Mouse (Mus musculus): Measurements from ENCODE around the gene Hspa4l. TPM values are rescaled to one million over a fixed set of nuclear protein-coding genes. Genes with fewer than 3 reads are reported as not detected.

Gene Hspa4l
- polyA plus RNA-seq, 1 experiment, result 21.3 TPM

GRCm38 (mm10) chr3:40745661-40746547 lies 1.6 kb downstream of the Hspa4l start:
- Histone ChIP-seq H3K4me1 (ENCODE audit: control insufficient read depth, insufficient read depth, low read length) (no peaks in the 10 kb centered on the region), H3K27ac (ENCODE audit: insufficient read depth, low read depth, low read length) (peak overlapping the region; percentile 56), H3K4me3 (ENCODE audit: insufficient read depth, low read length) (peak overlapping the region; percentile 97)
- TF ChIP-seq CTCF (IDR thresholded peaks at IDR 0.05; ENCODE audit: low read depth, low read length) (no peak), POLR2A (IDR thresholded peaks at IDR 0.05; ENCODE audit: borderline replicate concordance, low read depth, low read length) (no peak)

GRCm38 (mm10) chr3:40760746-40761145 lies 16.5 kb downstream of the Hspa4l start:
- no peak overlapping the region for H3K27ac ChIP-seq (ENCODE audit: insufficient read depth, low read depth, low read length)
- no peaks in the 10 kb centered on the region for H3K4me1 ChIP-seq (ENCODE audit: control insufficient read depth, insufficient read depth, low read length)
- TF ChIP-seq POLR2A (IDR thresholded peaks at IDR 0.05; ENCODE audit: borderline replicate concordance, low read depth, low read length), result no peak
- no peak for TF ChIP-seq CTCF (IDR thresholded peaks at IDR 0.05; ENCODE audit: low read depth, low read length)
- H3K4me3 ChIP-seq (ENCODE audit: insufficient read depth, low read length), result no peak overlapping the region

- no peak overlapping the region for H3K4me3 ChIP-seq (ENCODE audit: insufficient read depth, low read length)
- H3K27ac ChIP-seq (ENCODE audit: insufficient read depth, low read depth, low read length), result no peak overlapping the region
- H3K4me1 ChIP-seq (ENCODE audit: control insufficient read depth, insufficient read depth, low read length), result no peaks in the 10 kb centered on the region
Measured at GRCm38 (mm10) chr3:40761312-40761711, 17.0 kb downstream of the Hspa4l start.

GRCm38 (mm10) chr3:40793783-40794182 lies 49.5 kb downstream of the Hspa4l start:
- H3K4me1 ChIP-seq (ENCODE audit: control insufficient read depth, insufficient read depth, low read length), result peaks cover 6% of the 10 kb centered on the region; the same call in 1 of the 2 replicates
- TF ChIP-seq CTCF (IDR thresholded peaks at IDR 0.05; ENCODE audit: low read depth, low read length) (no peak), POLR2A (IDR thresholded peaks at IDR 0.05; ENCODE audit: borderline replicate concordance, low read depth, low read length) (no peak)
- H3K27ac ChIP-seq (ENCODE audit: insufficient read depth, low read depth, low read length), result no peak overlapping the region
- no peak overlapping the region for H3K4me3 ChIP-seq (ENCODE audit: insufficient read depth, low read length)

More at GRCm38 (mm10) chr3:40761312-40761711, 17.0 kb downstream of the Hspa4l start:
- no peak for TF ChIP-seq POLR2A (IDR thresholded peaks at IDR 0.05; ENCODE audit: borderline replicate concordance, low read depth, low read length)
- TF ChIP-seq CTCF (IDR thresholded peaks at IDR 0.05; ENCODE audit: low read depth, low read length), result no peak

GRCm38 (mm10) chr3:40798054-40798453 lies 53.8 kb downstream of the Hspa4l start:
- H3K27ac ChIP-seq (ENCODE audit: insufficient read depth, low read depth, low read length), result no peak overlapping the region
- TF ChIP-seq CTCF (IDR thresholded peaks at IDR 0.05; ENCODE audit: low read depth, low read length) (no peak), POLR2A (IDR thresholded peaks at IDR 0.05; ENCODE audit: borderline replicate concordance, low read depth, low read length) (no peak)
- H3K4me3 ChIP-seq (ENCODE audit: insufficient read depth, low read length), result no peak overlapping the region
- peaks cover 7% of the 10 kb centered on the region; the same call in 1 of the 2 replicates for H3K4me1 ChIP-seq (ENCODE audit: control insufficient read depth, insufficient read depth, low read length)

GRCm38 (mm10) chr3:40798500-40798899 lies 54.2 kb downstream of the Hspa4l start:
- no peak for TF ChIP-seq POLR2A (IDR thresholded peaks at IDR 0.05; ENCODE audit: borderline replicate concordance, low read depth, low read length)
- no peak for TF ChIP-seq CTCF (IDR thresholded peaks at IDR 0.05; ENCODE audit: low read depth, low read length)
- Histone ChIP-seq H3K4me1 (ENCODE audit: control insufficient read depth, insufficient read depth, low read length) (peaks cover 7% of the 10 kb centered on the region; the same call in 1 of the 2 replicates), H3K27ac (ENCODE audit: insufficient read depth, low read depth, low read length) (no peak overlapping the region), H3K4me3 (ENCODE audit: insufficient read depth, low read length) (no peak overlapping the region)

- H3K27ac ChIP-seq (ENCODE audit: insufficient read depth, low read depth, low read length), result peak within 1 kb of the TSS; percentile 60
- H3K4me1 ChIP-seq (ENCODE audit: control insufficient read depth, insufficient read depth, low read length), result peaks cover 7% of the 10 kb centered on the region; the same call in 1 of the 2 replicates
- H3K4me3 ChIP-seq (ENCODE audit: insufficient read depth, low read length), result peak within 1 kb of the TSS; percentile 94
- TF ChIP-seq POLR2A (IDR thresholded peaks at IDR 0.05; ENCODE audit: borderline replicate concordance, low read depth, low read length) (0 out of 2 replicates have a peak, but pooled peaks have one; percentile 10), CTCF (IDR thresholded peaks at IDR 0.05; ENCODE audit: low read depth, low read length) (no peak)
Measured at GRCm38 (mm10) chr3:40799530-40800372, 55.5 kb downstream of the Hspa4l start, which contains the start of gene Plk4. Gene Plk4, plus strand, starts transcription at chr3:40800019.

- no peak for TF ChIP-seq CTCF (IDR thresholded peaks at IDR 0.05; ENCODE audit: low read depth, low read length)
- no peak for TF ChIP-seq POLR2A (IDR thresholded peaks at IDR 0.05; ENCODE audit: borderline replicate concordance, low read depth, low read length)
- H3K4me3 ChIP-seq (ENCODE audit: insufficient read depth, low read length), result peak overlapping the region; percentile 94
- H3K27ac ChIP-seq (ENCODE audit: insufficient read depth, low read depth, low read length), result peak overlapping the region; percentile 17; the same call in 1 of the 2 replicates
- H3K4me1 ChIP-seq (ENCODE audit: control insufficient read depth, insufficient read depth, low read length), result peaks cover 6% of the 10 kb centered on the region; the same call in 1 of the 2 replicates
Measured at GRCm38 (mm10) chr3:40800373-40800823, 56.1 kb downstream of the Hspa4l start.

GRCm38 (mm10) chr3:40806871-40807270 lies 62.6 kb downstream of the Hspa4l start:
- no peak overlapping the region for H3K27ac ChIP-seq (ENCODE audit: insufficient read depth, low read depth, low read length)
- no peaks in the 10 kb centered on the region for H3K4me1 ChIP-seq (ENCODE audit: control insufficient read depth, insufficient read depth, low read length)
- no peak for TF ChIP-seq POLR2A (IDR thresholded peaks at IDR 0.05; ENCODE audit: borderline replicate concordance, low read depth, low read length)
- TF ChIP-seq CTCF (IDR thresholded peaks at IDR 0.05; ENCODE audit: low read depth, low read length), result no peak
- no peak overlapping the region for H3K4me3 ChIP-seq (ENCODE audit: insufficient read depth, low read length)

Measured in bone marrow macrophage, adult 2 months (primary cell).